Mouse (Mus musculus) C2C12 (cell line): Measurements from ENCODE around the gene Sv2b. TPM values are rescaled to one million over a fixed set of nuclear protein-coding genes. Genes with fewer than 3 reads are reported as not detected.

Experiments
- H3K27me3 ChIP-seq: one replicate; pipeline ENCODE4 v1.6.1; 2011; ENCODE audit not compliant: control insufficient read depth, insufficient read depth, insufficient read length
- H3K36me3 ChIP-seq: one replicate; pipeline ENCODE4 v1.6.1; 2011; ENCODE audit not compliant: control insufficient read depth, insufficient read depth
- H3K4me3 ChIP-seq: one replicate; pipeline ENCODE4 v1.5.1; 2011; ENCODE audit warnings: mild to moderate bottlenecking, control low read depth; ENCODE audit not compliant: poor library complexity, insufficient read depth, severe bottlenecking
- H3K79me2 ChIP-seq: one replicate; pipeline ENCODE4 v1.6.1; 2011; ENCODE audit not compliant: control insufficient read depth, insufficient read depth
- H3K79me3 ChIP-seq: one replicate; pipeline ENCODE4 v1.6.1; 2011; ENCODE audit warnings: low read depth, control low read depth
- H3ac ChIP-seq: one replicate; pipeline ENCODE3; 2011; ENCODE audit warnings: low read depth; ENCODE audit not compliant: control insufficient read depth, insufficient read length
- CEBPB ChIP-seq: IDR thresholded peaks from one replicate; pipeline ENCODE4 v1.6.1; 2011; ENCODE audit warnings: low read depth, mild to moderate bottlenecking, control low read depth, moderate library complexity
- CTCF ChIP-seq: IDR thresholded peaks from one replicate; pipeline ENCODE4 v1.5.1; 2011; ENCODE audit not compliant: control insufficient read depth, insufficient read depth, insufficient read length
- FOSL1 ChIP-seq: IDR thresholded peaks from one replicate; pipeline ENCODE4 v1.8.0; 2011; ENCODE audit warnings: mild to moderate bottlenecking, low read length; ENCODE audit not compliant: poor library complexity, insufficient read depth, severe bottlenecking
- MAX ChIP-seq: IDR thresholded peaks from one replicate; pipeline ENCODE4 v1.6.1; 2011; ENCODE audit warnings: mild to moderate bottlenecking, control low read depth
- MYOD1 ChIP-seq: IDR thresholded peaks from one replicate; pipeline ENCODE4 v1.6.1; 2011; ENCODE audit warnings: low read depth; ENCODE audit not compliant: control insufficient read depth, insufficient read length
- MYOG ChIP-seq: IDR thresholded peaks from one replicate; pipeline ENCODE4 v1.6.1; 2011; ENCODE audit not compliant: control insufficient read depth, insufficient read length; ENCODE audit errors: extremely low read depth
- USF1 ChIP-seq: IDR thresholded peaks from one replicate; pipeline ENCODE4 v1.6.1; 2011; ENCODE audit warnings: low read depth, mild to moderate bottlenecking, control low read depth, moderate library complexity
- long read RNA-seq, 2 experiments: library from polyadenylated mRNA; unstranded; transcript quantifications; one replicate each; pipeline ENCODE4 v2.0.0; 2019 to 2020
- polyA plus RNA-seq: library from polyadenylated mRNA; unstranded; fragments of >200 nt; fragmentation: generic; extraction: Trizol; gene quantifications from one replicate; pipeline ENCODE4 v1.2.1, GENCODE M21; 2012; ENCODE audit warnings: missing spikeins

The Sv2b gene
- polyA plus RNA-seq = 0.02 TPM
- long read RNA-seq, experiment 1, partial matches to known transcripts = 1 of 1 reads
- long read RNA-seq, experiment 1, other reads (novel, unspliced or antisense) = 0 of 1 reads
- long read RNA-seq, experiment 2, partial matches to known transcripts = 0 of 1 reads
- long read RNA-seq, experiment 2, other reads (novel, unspliced or antisense) = 1 of 1 reads

GRCm38 (mm10) chr7:75308457-75309312 lies at the start of gene Sv2b:
Sv2b (minus strand) TSS chr7:75309262.
- peaks cover 9% of the 10 kb centered on the region for H3K27me3 ChIP-seq

GRCm38 (mm10) chr7:75358284-75358851 lies 49.3 kb upstream of the Sv2b start:
- TF ChIP-seq MYOD1 (no peak), MYOG (no peak), MAX (no peak), FOSL1 (no peak), CEBPB (no peak), CTCF (no peak), USF1 (no peak)
- Histone ChIP-seq H3K79me3 (no peaks in the 10 kb centered on the region), H3K4me3 (no peak overlapping the region), H3K79me2 (no peaks in the 10 kb centered on the region), H3K27me3 (no peaks in the 10 kb centered on the region), H3K36me3 (no peaks in the 10 kb centered on the region), H3ac (no peak overlapping the region)

More at GRCm38 (mm10) chr7:75308457-75309312, at the start of gene Sv2b:
- TF ChIP-seq CTCF (no peak), MYOG (no peak), MYOD1 (no peak), FOSL1 (no peak), CEBPB (no peak), USF1 (no peak)
- H3K79me3 ChIP-seq = no peaks in the 10 kb centered on the region
- H3K79me2 ChIP-seq = no peaks in the 10 kb centered on the region
- no peaks in the 10 kb centered on the region for H3K36me3 ChIP-seq
- H3K4me3 ChIP-seq = no peak within 1 kb of the TSS
- H3ac ChIP-seq = no peak within 1 kb of the TSS

- Histone ChIP-seq H3K27me3 (no peaks in the 10 kb centered on the region), H3K36me3 (no peaks in the 10 kb centered on the region), H3K79me3 (no peaks in the 10 kb centered on the region), H3ac (no peak overlapping the region), H3K79me2 (no peaks in the 10 kb centered on the region), H3K4me3 (no peak overlapping the region)
- TF ChIP-seq MYOD1 = no peak
- TF ChIP-seq CEBPB = no peak
- TF ChIP-seq USF1 = no peak
- no peak for TF ChIP-seq FOSL1
- no peak for TF ChIP-seq MYOG
- no peak for TF ChIP-seq MAX
- TF ChIP-seq CTCF = no peak
These were observed 46.5 kb upstream of the Sv2b start for GRCm38 (mm10) chr7:75355521-75355920.

- Histone ChIP-seq H3K79me3 (no peaks in the 10 kb centered on the region), H3ac (no peak overlapping the region), H3K4me3 (no peak overlapping the region), H3K27me3 (no peaks in the 10 kb centered on the region), H3K36me3 (no peaks in the 10 kb centered on the region), H3K79me2 (no peaks in the 10 kb centered on the region)
- no peak for TF ChIP-seq CTCF
- TF ChIP-seq MYOD1 = no peak
- TF ChIP-seq MYOG = no peak
- no peak for TF ChIP-seq FOSL1
- no peak for TF ChIP-seq MAX
These were observed 43.8 kb upstream of the Sv2b start for GRCm38 (mm10) chr7:75352777-75353374.

- Histone ChIP-seq H3K79me2 (no peaks in the 10 kb centered on the region), H3K27me3 (no peaks in the 10 kb centered on the region), H3K4me3 (no peak overlapping the region), H3ac (no peak overlapping the region), H3K36me3 (no peaks in the 10 kb centered on the region), H3K79me3 (no peaks in the 10 kb centered on the region)
- TF ChIP-seq USF1 (no peak), CEBPB (no peak), MAX (no peak), MYOD1 (no peak), CTCF (no peak), FOSL1 (no peak), MYOG (no peak)
These were observed 41.1 kb upstream of the Sv2b start for GRCm38 (mm10) chr7:75350172-75350571.
